Mouse (Mus musculus) granulocyte monocyte progenitor cell, adult 5-6 weeks (primary cell): ENCODE results near the gene Naa50. TPM values are rescaled to one million over a fixed set of nuclear protein-coding genes. Genes with fewer than 3 reads are reported as not detected.

Source experiments
- ATAC-seq: replicated peaks from 2 replicates; pipeline ENCODE4 v1.8.0; 2016; ENCODE audit warnings: mild to moderate bottlenecking, moderate TSS enrichment, inconsistent platforms; ENCODE audit not compliant: poor library complexity, severe bottlenecking
- total RNA-seq, 2 experiments: library from RNA; stranded (forward) in 1 of 2; stranded (reverse) in 1 of 2; fragments of 200-712, 200-1000 nt in 1 of 2; fragments of >200 nt in 1 of 2; fragmentation: Nextera tagmentation in 1 of 2; gene quantifications; 2 replicates each; pipeline ENCODE4 v1.2.3; 2014 to 2017

The Naa50 gene
- total RNA-seq, 2 experiments from 2014 or later: 91.4 to 121 TPM

- ATAC-seq: peak; percentile 66
Measured at GRCm38 (mm10) chr16:44138979-44139535, 573 bp upstream of the Naa50 start.

GRCm38 (mm10) chr16:44140186-44140787 lies 657 bp downstream of the Naa50 start:
- peak; percentile 68 for ATAC-seq

GRCm38 (mm10) chr16:44141483-44141882 lies 1.9 kb downstream of the Naa50 start:
- no peak for ATAC-seq

GRCm38 (mm10) chr16:44149002-44149767 lies 9.6 kb downstream of the Naa50 start:
- peak; percentile 52 for ATAC-seq

GRCm38 (mm10) chr16:44154497-44155057 lies 14.9 kb downstream of the Naa50 start:
- no peak for ATAC-seq

GRCm38 (mm10) chr16:44159325-44159724 lies 19.7 kb downstream of the Naa50 start:
- no peak for ATAC-seq

GRCm38 (mm10) chr16:44163831-44164230 lies 24.2 kb downstream of the Naa50 start:
- ATAC-seq: no peak

- ATAC-seq: no peak
Measured at GRCm38 (mm10) chr16:44165182-44165581, 25.6 kb downstream of the Naa50 start.

- no peak for ATAC-seq
Measured at GRCm38 (mm10) chr16:44168990-44169389, 29.4 kb downstream of the Naa50 start.

- ATAC-seq: peak; percentile 96
Measured at GRCm38 (mm10) chr16:44172297-44173154, 32.9 kb downstream of the Naa50 start.

- peak; percentile 39 for ATAC-seq
Measured at GRCm38 (mm10) chr16:44173155-44173941, 33.7 kb downstream of the Naa50 start, which contains the start of gene Usf3. Gene Usf3, plus strand, starts transcription at chr16:44173246.

GRCm38 (mm10) chr16:44173966-44174530 lies 34.4 kb downstream of the Naa50 start:
- ATAC-seq: no peak

- no peak for ATAC-seq
Measured at GRCm38 (mm10) chr16:44175001-44175400, 35.4 kb downstream of the Naa50 start.

GRCm38 (mm10) chr16:44176511-44176910 lies 36.9 kb downstream of the Naa50 start:
- ATAC-seq: no peak

GRCm38 (mm10) chr16:44178555-44178954 lies 38.9 kb downstream of the Naa50 start:
- no peak for ATAC-seq

- ATAC-seq: no peak
Measured at GRCm38 (mm10) chr16:44182597-44182996, 43.0 kb downstream of the Naa50 start.

- ATAC-seq: no peak
Measured at GRCm38 (mm10) chr16:44184769-44185168, 45.1 kb downstream of the Naa50 start.

- peak; percentile 84 for ATAC-seq
Measured at GRCm38 (mm10) chr16:44187172-44187571, 47.5 kb downstream of the Naa50 start.

- no peak for ATAC-seq
Measured at GRCm38 (mm10) chr16:44188766-44189165, 49.1 kb downstream of the Naa50 start.
